Mouse (Mus musculus): Measurements from ENCODE around the gene Casp7.

Casp7 gene

GRCm38 (mm10) chr19:56425492-56425891 is 28.6 kb downstream of the Casp7 start:
- peak; percentile 50 for DNase-seq

- DNase-seq = no peak
Observed at GRCm38 (mm10) chr19:56430369-56430768, 33.4 kb downstream of the Casp7 start.

- no peak for DNase-seq
Observed at GRCm38 (mm10) chr19:56432706-56433105, 35.8 kb downstream of the Casp7 start.

GRCm38 (mm10) chr19:56433581-56433980 is 36.7 kb downstream of the Casp7 start:
- no peak for DNase-seq

- no peak for DNase-seq
Observed at GRCm38 (mm10) chr19:56436380-56436779, 39.5 kb downstream of the Casp7 start.

GRCm38 (mm10) chr19:56438357-56439071 is 41.6 kb downstream of the Casp7 start:
- no peak for DNase-seq

GRCm38 (mm10) chr19:56439072-56439434 is 42.1 kb downstream of the Casp7 start:
- DNase-seq = no peak

- no peak for DNase-seq
Observed at GRCm38 (mm10) chr19:56443445-56443844, 46.5 kb downstream of the Casp7 start.

- no peak for DNase-seq
Observed at GRCm38 (mm10) chr19:56448784-56449183, 51.9 kb downstream of the Casp7 start.

- DNase-seq = no peak
Observed at GRCm38 (mm10) chr19:56449537-56449936, 52.6 kb downstream of the Casp7 start.

GRCm38 (mm10) chr19:56450892-56451291 is 54.0 kb downstream of the Casp7 start:
- no peak for DNase-seq

- DNase-seq = no peak
Observed at GRCm38 (mm10) chr19:56451867-56452266, 54.9 kb downstream of the Casp7 start.

- DNase-seq = no peak
Observed at GRCm38 (mm10) chr19:56452421-56452820, 55.5 kb downstream of the Casp7 start.

- DNase-seq = no peak
Observed at GRCm38 (mm10) chr19:56454862-56455261, 57.9 kb downstream of the Casp7 start.

GRCm38 (mm10) chr19:56455369-56455768 is 58.4 kb downstream of the Casp7 start:
- DNase-seq = no peak

- DNase-seq = no peak
Observed at GRCm38 (mm10) chr19:56457569-56457968, 60.6 kb downstream of the Casp7 start.

- peak; percentile 51 for DNase-seq
Observed at GRCm38 (mm10) chr19:56459154-56460050, 62.5 kb downstream of the Casp7 start.

GRCm38 (mm10) chr19:56460241-56460640 is 63.3 kb downstream of the Casp7 start:
- no peak for DNase-seq

GRCm38 (mm10) chr19:56461522-56462101 is 64.7 kb downstream of the Casp7 start, which contains the start of gene Plekhs1:
TSS of gene Plekhs1 (plus strand) at chr19:56461640.
- peak; percentile 53 for DNase-seq

GRCm38 (mm10) chr19:56462786-56463185 is 65.9 kb downstream of the Casp7 start:
- DNase-seq = no peak

GRCm38 (mm10) chr19:56466486-56466885 is 69.6 kb downstream of the Casp7 start:
- DNase-seq = no peak

GRCm38 (mm10) chr19:56470286-56471020 is 73.5 kb downstream of the Casp7 start:
- DNase-seq = no peak

- no peak for DNase-seq
Observed at GRCm38 (mm10) chr19:56471934-56472333, 75.0 kb downstream of the Casp7 start.

Measured in kidney, adult 11 months (tissue).